Mouse (Mus musculus) CH12.LX (cell line): ENCODE data around the gene Rhod. TPM values are rescaled to one million over a fixed set of nuclear protein-coding genes. Genes with fewer than 3 reads are reported as not detected.

Experiments
- DNase-seq: peaks from one replicate; pipeline ENCODE4 v3.0.0-alpha.2; 2013; ENCODE audit errors: extremely low read depth
- H3K27ac ChIP-seq: 2 replicates; pipeline ENCODE4 v1.5.1; 2012; ENCODE audit warnings: low read depth, mild to moderate bottlenecking, control low read depth, moderate library complexity; ENCODE audit not compliant: insufficient read depth
- H3K27me3 ChIP-seq: replicated peaks from 2 replicates; pipeline ENCODE3; 2012; ENCODE audit warnings: inconsistent platforms
- H3K36me3 ChIP-seq, 2 experiments: replicated peaks in 1 of 2; 2 replicates each; pipeline versions ENCODE3 to v1.6.1; 2012; ENCODE audit warnings: inconsistent platforms in 1 of 2, low read length in 1 of 2, mild to moderate bottlenecking in 1 of 2, mixed read lengths in 1 of 2, moderate library complexity in 1 of 2; ENCODE audit not compliant: control insufficient read depth in 1 of 2, insufficient read depth in 1 of 2
- H3K4me1 ChIP-seq, 2 experiments: 2 replicates each; pipeline ENCODE4 v1.6.1; 2012; ENCODE audit warnings: inconsistent platforms in 1 of 2, moderate library complexity in 1 of 2; ENCODE audit not compliant: insufficient read depth in 2 of 2, control insufficient read depth in 1 of 2
- H3K4me2 ChIP-seq: 2 replicates; pipeline ENCODE4 v1.6.1; 2012; ENCODE audit warnings: low read depth, mild to moderate bottlenecking, control low read depth; ENCODE audit not compliant: poor library complexity, insufficient read depth, severe bottlenecking
- H3K4me3 ChIP-seq, 3 experiments: fragments of 150-350 bp in 1 of 3; sonication (generic) in 1 of 3; replicated peaks in 1 of 3; 2 replicates each; pipeline versions ENCODE3 to v1.5.1; 2011 to 2012; ENCODE audit warnings: low read depth in 2 of 3, low read length in 2 of 3, mild to moderate bottlenecking in 2 of 3, moderate library complexity in 2 of 3, control low read depth in 1 of 3, improper control_type of control experiment in 1 of 3, inconsistent platforms in 1 of 3, mixed read lengths in 1 of 3; ENCODE audit not compliant: poor library complexity in 1 of 3
- H3K79me2 ChIP-seq: replicated peaks from 2 replicates; pipeline ENCODE4 v1.6.1; 2012; ENCODE audit warnings: mild to moderate bottlenecking, moderate library complexity; ENCODE audit not compliant: control insufficient read depth, poor library complexity, insufficient read depth, severe bottlenecking; ENCODE audit errors: extremely low read depth
- H3K9ac ChIP-seq: 2 replicates; pipeline ENCODE4 v1.6.1; 2012; ENCODE audit warnings: low read depth, mild to moderate bottlenecking, control low read depth, moderate library complexity; ENCODE audit not compliant: insufficient read depth
- H3K9me3 ChIP-seq: replicated peaks from 2 replicates; pipeline ENCODE3; 2012; ENCODE audit warnings: low read length, inconsistent platforms, mixed read lengths
- BHLHE40 ChIP-seq: IDR thresholded peaks from 2 replicates; pipeline ENCODE4 v1.6.1; 2011; ENCODE audit warnings: mild to moderate bottlenecking, low read depth, low read length, improper control_type of control experiment
- CHD1 ChIP-seq: IDR thresholded peaks from 2 replicates; pipeline ENCODE4 v1.6.1; 2012; ENCODE audit warnings: low read depth, low read length, improper control_type of control experiment, inconsistent platforms
- CHD2 ChIP-seq: IDR thresholded peaks from 2 replicates; pipeline ENCODE4 v1.6.1; 2011; ENCODE audit warnings: low read length, improper control_type of control experiment
- CTCF ChIP-seq, 2 experiments: IDR thresholded peaks in 1 of 2; conservative IDR thresholded peaks in 1 of 2; 2 replicates each; pipeline ENCODE4 v1.5.1; 2011 to 2012; ENCODE audit warnings: low read depth in 2 of 2, low read length in 2 of 2, improper control_type of control experiment in 1 of 2, inconsistent platforms in 1 of 2, mild to moderate bottlenecking in 1 of 2, moderate library complexity in 1 of 2
- ELF1 ChIP-seq: IDR thresholded peaks from 2 replicates; pipeline ENCODE4 v1.6.1; 2014; ENCODE audit warnings: low read depth, mild to moderate bottlenecking, inconsistent platforms, low read length, improper control_type of control experiment
- EP300 ChIP-seq: IDR thresholded peaks from 2 replicates; pipeline ENCODE4 v1.6.1; 2011; ENCODE audit warnings: low read length, improper control_type of control experiment
- ETS1 ChIP-seq: conservative IDR thresholded peaks from 2 replicates; pipeline ENCODE4 v1.6.1; 2012; ENCODE audit warnings: low read depth, mild to moderate bottlenecking, inconsistent platforms, low read length, improper control_type of control experiment, moderate library complexity
- IRF4 ChIP-seq: IDR thresholded peaks from 2 replicates; pipeline ENCODE4 v1.6.1; 2014; ENCODE audit warnings: low read depth, mild to moderate bottlenecking, inconsistent platforms, low read length, improper control_type of control experiment
- KAT2A ChIP-seq: IDR thresholded peaks from 2 replicates; pipeline ENCODE4 v1.6.1; 2012; ENCODE audit warnings: low read length, improper control_type of control experiment, inconsistent platforms; ENCODE audit not compliant: insufficient replicate concordance
- MAFK ChIP-seq: IDR thresholded peaks from 2 replicates; pipeline ENCODE4 v1.6.1; 2011; ENCODE audit warnings: low read length, improper control_type of control experiment; ENCODE audit not compliant: insufficient replicate concordance
- MAX ChIP-seq: IDR thresholded peaks from 2 replicates; pipeline ENCODE4 v1.6.1; 2011; ENCODE audit warnings: low read length, improper control_type of control experiment
- MAZ ChIP-seq: IDR thresholded peaks from 2 replicates; pipeline ENCODE4 v1.6.1; 2012; ENCODE audit warnings: low read depth, mild to moderate bottlenecking, inconsistent platforms, low read length, improper control_type of control experiment, moderate library complexity
- MYC ChIP-seq: IDR thresholded peaks from 2 replicates; pipeline ENCODE4 v1.6.1; 2011; ENCODE audit warnings: low read depth, mild to moderate bottlenecking, improper control_type of control experiment, low read length
- NELFE ChIP-seq: IDR thresholded peaks from 2 replicates; pipeline ENCODE4 v1.6.1; 2011; ENCODE audit warnings: low read depth, low read length, improper control_type of control experiment
- NRF1 ChIP-seq: IDR thresholded peaks from 2 replicates; pipeline ENCODE4 v1.6.1; 2014; ENCODE audit warnings: low read depth, mild to moderate bottlenecking, inconsistent platforms, low read length, improper control_type of control experiment, moderate library complexity
- PAX5 ChIP-seq: IDR thresholded peaks from 2 replicates; pipeline ENCODE4 v1.6.1; 2012; ENCODE audit warnings: low read length, inconsistent platforms, mixed read lengths
- RAD21 ChIP-seq: IDR thresholded peaks from 2 replicates; pipeline ENCODE4 v1.6.1; 2011; ENCODE audit warnings: low read depth, mild to moderate bottlenecking, low read length, improper control_type of control experiment, moderate library complexity
- RCOR1 ChIP-seq: conservative IDR thresholded peaks from 2 replicates; pipeline ENCODE4 v1.6.1; 2012; ENCODE audit warnings: low read depth, mild to moderate bottlenecking, inconsistent platforms, low read length, improper control_type of control experiment
- TBP ChIP-seq: conservative IDR thresholded peaks from 2 replicates; pipeline ENCODE4 v1.6.1; 2011; ENCODE audit warnings: low read depth, low read length, improper control_type of control experiment
- TCF12 ChIP-seq: IDR thresholded peaks from 2 replicates; pipeline ENCODE4 v1.6.1; 2014; ENCODE audit warnings: low read depth, mild to moderate bottlenecking, inconsistent platforms, low read length, improper control_type of control experiment
- UBTF ChIP-seq: IDR thresholded peaks from 2 replicates; pipeline ENCODE4 v1.6.1; 2012; ENCODE audit warnings: low read depth, mild to moderate bottlenecking, inconsistent platforms, low read length, improper control_type of control experiment, moderate library complexity
- USF1 ChIP-seq: IDR thresholded peaks from 2 replicates; pipeline ENCODE4 v1.6.1; 2014; ENCODE audit warnings: low read depth, mild to moderate bottlenecking, inconsistent platforms, low read length, improper control_type of control experiment
- ZC3H11A ChIP-seq: IDR thresholded peaks from 2 replicates; pipeline ENCODE4 v1.6.1; 2012; ENCODE audit warnings: low read depth, mild to moderate bottlenecking, inconsistent platforms, low read length, improper control_type of control experiment
- ZKSCAN1 ChIP-seq: IDR thresholded peaks from 2 replicates; pipeline ENCODE4 v1.6.1; 2012; ENCODE audit warnings: low read depth, inconsistent platforms, low read length, improper control_type of control experiment, borderline replicate concordance
- ZMIZ1 ChIP-seq: IDR thresholded peaks from 2 replicates; pipeline ENCODE4 v1.6.1; 2012; ENCODE audit warnings: low read depth, mild to moderate bottlenecking, inconsistent platforms, low read length, improper control_type of control experiment
- ZNF384 ChIP-seq: IDR thresholded peaks from 2 replicates; pipeline ENCODE4 v1.6.1; 2012; ENCODE audit warnings: low read depth, low read length, improper control_type of control experiment, inconsistent platforms
- dilution Hi-C: fragments of 300-500 bp; cut with MboI; formaldehyde crosslinking; loops from 2 replicates; pipeline ENCODE4 v1.14.3; 2020; ENCODE audit warnings: low sequenced_read_pairs; ENCODE audit not compliant: extremely low pct_unique_long_range_greater_than_20kb, extremely low pct_ligation_motif_present
- in situ Hi-C: fragments of 300-500 bp; cut with MboI; formaldehyde crosslinking; loops from 3 replicates; pipeline ENCODE4 v1.14.3; 2019; ENCODE audit warnings: low sequenced_read_pairs, low pct_ligation_motif_present, low pct_unique_long_range_greater_than_20kb, mixed read lengths
- polyA plus RNA-seq: library from polyadenylated mRNA; unstranded; fragments of >175 nt; gene quantifications from 2 replicates; pipeline ENCODE4 v1.2.1, GENCODE M21; 2012; ENCODE audit warnings: low read depth; ENCODE audit not compliant: insufficient read length
- total RNA-seq, 2 experiments: library from RNA; depleted of rRNA; stranded (reverse); fragments of 300-350 nt in 1 of 2; fragments of >200 nt in 1 of 2; gene quantifications; 2 replicates each; pipeline ENCODE4 v1.2.3; 2012 to 2014

Gene Rhod
- total and polyA plus RNA-seq, 3 experiments, result 14.4 to 20.1 (median 19.3) TPM

- in situ Hi-C loops, result no loop called here
- Histone ChIP-seq H3K4me2 (no peak overlapping the region), H3K79me2 (no peaks in the 10 kb centered on the region), H3K27ac (no peak overlapping the region), H3K27me3 (peaks cover 6% of the 10 kb centered on the region), H3K36me3 (no peaks in the 10 kb centered on the region), H3K4me3 (no peak overlapping the region), H3K9me3 (peaks cover 6% of the 10 kb centered on the region), H3K4me1 (no peaks in the 10 kb centered on the region), H3K9ac (no peak overlapping the region)
- dilution Hi-C loops, result no loop called here
- no peak for TF ChIP-seq ZMIZ1
- TF ChIP-seq PAX5, result no peak
- TF ChIP-seq ZKSCAN1, result no peak
- TF ChIP-seq UBTF, result no peak
- no peak for TF ChIP-seq MAX
- no peak for TF ChIP-seq MAFK
- no peak for TF ChIP-seq ZC3H11A
- TF ChIP-seq ZNF384, result no peak
- TF ChIP-seq RCOR1, result no peak
- no peak for TF ChIP-seq TCF12
- no peak for TF ChIP-seq RAD21
- TF ChIP-seq USF1, result no peak
- no peak for TF ChIP-seq CHD2
- TF ChIP-seq ETS1, result no peak
- no peak for TF ChIP-seq EP300
- no peak for TF ChIP-seq BHLHE40
- no peak for TF ChIP-seq CHD1
- TF ChIP-seq TBP, result no peak
- no peak for DNase-seq
These were observed 34.3 kb upstream of the Rhod start for GRCm38 (mm10) chr19:4473549-4473948.

DNA sequence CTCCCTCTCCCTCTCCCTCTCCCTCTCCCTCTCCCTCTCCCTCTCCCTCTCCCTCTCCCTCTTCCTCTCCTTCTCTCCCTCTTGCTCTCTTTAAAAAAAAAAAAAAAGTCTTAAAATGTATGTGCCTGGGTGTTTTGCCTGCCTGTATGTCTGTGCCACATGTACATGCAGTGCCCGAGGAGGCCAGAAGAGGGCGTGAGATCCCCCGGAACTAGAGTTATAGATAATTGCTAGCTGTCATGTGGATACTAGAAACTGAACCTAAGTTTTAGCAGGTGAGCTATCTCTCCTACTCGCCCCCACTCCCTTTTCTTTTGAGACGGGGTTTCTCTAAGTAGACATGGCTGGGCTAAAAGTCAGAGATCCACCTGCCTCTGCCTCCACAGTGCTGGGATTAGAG, 29.1 kb upstream of the Rhod start:
- dilution Hi-C loops, result no loop called here
- TF ChIP-seq ETS1, result no peak
- no peak for TF ChIP-seq NRF1
- no peak for TF ChIP-seq USF1
- TF ChIP-seq MAZ, result no peak
- no peak for TF ChIP-seq MAFK
- no peak for TF ChIP-seq EP300
- no peak for TF ChIP-seq TBP
- TF ChIP-seq RAD21, result no peak; the same call in none of the 2 replicates
- no peak for TF ChIP-seq NELFE
- no peak for TF ChIP-seq BHLHE40
- no peak for TF ChIP-seq ZC3H11A
- no peak for TF ChIP-seq PAX5
- no peak for TF ChIP-seq ZKSCAN1
- TF ChIP-seq MYC, result 0 out of 2 replicates have a peak, but pooled peaks have one; percentile 34
- no peak for TF ChIP-seq ZMIZ1
- TF ChIP-seq ELF1, result 0 out of 2 replicates have a peak, but pooled peaks have one; percentile 11
- no peak for TF ChIP-seq ZNF384
- TF ChIP-seq KAT2A, result no peak
- no peak for TF ChIP-seq CHD1
- peak; percentile 38 to 60; a peak in 3 of 4 replicates for TF ChIP-seq CTCF (conservative IDR thresholded peaks at IDR 0.05 in 1 of 2, IDR thresholded peaks at IDR 0.05 in 1 of 2; ENCODE audit: low read depth in 2 of 2, low read length in 2 of 2)
- TF ChIP-seq IRF4, result no peak
- peak; percentile 24 for DNase-seq

More for the DNA sequence above, 29.1 kb upstream of the Rhod start:
- in situ Hi-C loops, result no loop called here
- no peak overlapping the region for H3K9ac ChIP-seq
- H3K4me1 ChIP-seq, result 0 out of 4 replicates have a peak, but pooled peaks cover 0 to 2% of the 10 kb centered on the region in 2 experiments
- H3K4me2 ChIP-seq, result no peak overlapping the region
- H3K27ac ChIP-seq, result no peak overlapping the region
- H3K27me3 ChIP-seq, result peaks cover 6% of the 10 kb centered on the region
- no peaks in the 10 kb centered on the region for H3K79me2 ChIP-seq
- H3K36me3 ChIP-seq, result no peaks in the 10 kb centered on the region
- no peak overlapping the region for H3K4me3 ChIP-seq
- no peaks in the 10 kb centered on the region for H3K9me3 ChIP-seq
